Mouse (Mus musculus) heart, postnatal 0 days (tissue): ENCODE results near the gene Gm3839.
"Not testable (repeated sequence)": the region's sequence is repeated elsewhere in the genome, so short reads cannot be mapped to it uniquely, and the experiment has no call there.

ENCODE experiments used
- CTCF ChIP-seq: IDR thresholded peaks from 2 replicates; pipeline ENCODE4 v1.5.1; 2016; ENCODE audit warnings: antibody characterized with exemption, control low read depth, low read depth
- EP300 ChIP-seq: IDR thresholded peaks from 2 replicates; pipeline ENCODE4 v1.6.1; 2016; ENCODE audit warnings: antibody characterized with exemption, low read depth

GRCm38 (mm10) chr14:11287956-11288355 lies 68.6 kb downstream of the Gm3839 start:
- not testable (repeated sequence) for TF ChIP-seq EP300, CTCF
